Mouse (Mus musculus) forebrain, embryonic 15.5 days (tissue): ENCODE data around the gene Pus10. TPM values are rescaled to one million over a fixed set of nuclear protein-coding genes. Genes with fewer than 3 reads are reported as not detected.

ENCODE experiments used
- ATAC-seq: fragments of 200-750 bp; cut with Nextera tagmentation; replicated peaks from 2 replicates; pipeline ENCODE4 v1.8.0; 2017; ENCODE audit warnings: mild to moderate bottlenecking, moderate TSS enrichment, moderate library complexity
- H3K27ac ChIP-seq: fragments of 300-500 bp; sonication (generic); replicated peaks from 2 replicates; pipeline ENCODE4 v1.5.1; 2015; ENCODE audit warnings: mild to moderate bottlenecking, inconsistent platforms
- H3K27me3 ChIP-seq: fragments of 300-500 bp; sonication (generic); 2 replicates; pipeline ENCODE4 v1.6.1; 2015; ENCODE audit warnings: inconsistent platforms
- H3K36me3 ChIP-seq: fragments of 300-500 bp; sonication (generic); 2 replicates; pipeline ENCODE4 v1.6.1; 2015; ENCODE audit warnings: mild to moderate bottlenecking, inconsistent platforms
- H3K4me1 ChIP-seq: fragments of 300-500 bp; sonication (generic); 2 replicates; pipeline ENCODE4 v1.6.1; 2015; ENCODE audit warnings: inconsistent platforms
- H3K4me2 ChIP-seq: fragments of 300-500 bp; sonication (generic); replicated peaks from 2 replicates; pipeline ENCODE4 v1.6.1; 2015; ENCODE audit warnings: mild to moderate bottlenecking, inconsistent platforms
- H3K4me3 ChIP-seq: fragments of 300-500 bp; sonication (generic); 2 replicates; pipeline ENCODE4 v1.5.1; 2015; ENCODE audit warnings: mild to moderate bottlenecking, inconsistent platforms
- H3K9ac ChIP-seq: fragments of 300-500 bp; sonication (generic); replicated peaks from 2 replicates; pipeline ENCODE4 v1.6.1; 2015; ENCODE audit warnings: mild to moderate bottlenecking, inconsistent platforms
- H3K9me3 ChIP-seq: fragments of 300-500 bp; sonication (generic); 2 replicates; pipeline ENCODE4 v1.6.1; 2016; ENCODE audit warnings: inconsistent platforms
- whole genome bisulfite sequencing: fragments of 180-500 bp; shearing (Covaris S2); methylation state at CpG from one replicate; pipeline ENCODE4 v1.1.7; 2015; ENCODE audit warnings: mixed read lengths; 5-methylcytosine and 5-hydroxymethylcytosine counted together
- polyA plus RNA-seq: library from polyadenylated mRNA; unstranded; fragments of >200 nt; fragmentation: Nextera tagmentation; extraction: Ambion mirVana; gene quantifications from 2 replicates; pipeline ENCODE4 v1.2.1, GENCODE M21; 2015

Pus10 gene
- polyA plus RNA-seq = 11.8 and 12.1 TPM in 2 replicates

GRCm38 (mm10) chr11:23665311-23665786 is at the start of gene Pus10:
Pus10 (plus strand) TSS chr11:23665674.
- WGBS = under 1% methylated on average over 36 of the region's 40 CpGs
- Histone ChIP-seq H3K4me2 (peak within 1 kb of the TSS; percentile 66), H3K9ac (peak within 1 kb of the TSS; percentile 87), H3K4me1 (peaks cover 24% of the 10 kb centered on the region), H3K4me3 (peak within 1 kb of the TSS; percentile 98), H3K9me3 (no peaks in the 10 kb centered on the region), H3K36me3 (no peaks in the 10 kb centered on the region), H3K27ac (peak within 1 kb of the TSS; percentile 98), H3K27me3 (no peaks in the 10 kb centered on the region)
- no peak; the same call in 1 of the 2 replicates for ATAC-seq

- Histone ChIP-seq H3K4me1 (no peaks in the 10 kb centered on the region), H3K4me2 (no peak overlapping the region), H3K36me3 (peaks cover 35% of the 10 kb centered on the region), H3K9me3 (no peaks in the 10 kb centered on the region), H3K9ac (no peak overlapping the region), H3K27ac (no peak overlapping the region), H3K27me3 (no peaks in the 10 kb centered on the region), H3K4me3 (no peak overlapping the region)
- WGBS = 83% methylated on average over 5 of the region's 5 CpGs
- ATAC-seq = no peak
Observed at GRCm38 (mm10) chr11:23618995-23619394, 46.5 kb upstream of the Pus10 start.

- no peak for ATAC-seq
- peaks cover 31% of the 10 kb centered on the region for H3K4me1 ChIP-seq
Observed at GRCm38 (mm10) chr11:23630664-23631063, 34.8 kb upstream of the Pus10 start.

GRCm38 (mm10) chr11:23632945-23633878 is 32.3 kb upstream of the Pus10 start, which contains the start of gene 0610010F05Rik:
0610010F05Rik (minus strand) TSS chr11:23633639.
- H3K9ac ChIP-seq = peak within 1 kb of the TSS; percentile 99
- peak within 1 kb of the TSS; percentile 96 for H3K27ac ChIP-seq
- under 1% methylated on average over 94 of the region's 103 CpGs for WGBS
- peak within 1 kb of the TSS; percentile 65 for H3K4me2 ChIP-seq
- no peaks in the 10 kb centered on the region for H3K9me3 ChIP-seq
- H3K4me3 ChIP-seq = peak within 1 kb of the TSS; percentile 99
- ATAC-seq = peak; percentile 100
- H3K27me3 ChIP-seq = no peaks in the 10 kb centered on the region
- H3K36me3 ChIP-seq = peaks cover 6% of the 10 kb centered on the region
- peaks cover 31% of the 10 kb centered on the region for H3K4me1 ChIP-seq

More at GRCm38 (mm10) chr11:23630664-23631063, 34.8 kb upstream of the Pus10 start:
- peaks cover 16% of the 10 kb centered on the region for H3K36me3 ChIP-seq
- H3K4me3 ChIP-seq = no peak overlapping the region
- H3K4me2 ChIP-seq = no peak overlapping the region
- H3K27ac ChIP-seq = no peak overlapping the region
- no peak overlapping the region for H3K9ac ChIP-seq
- H3K9me3 ChIP-seq = no peaks in the 10 kb centered on the region
- no peaks in the 10 kb centered on the region for H3K27me3 ChIP-seq

- 8% methylated on average over 7 of the region's 7 CpGs for WGBS
- H3K9ac ChIP-seq = peak overlapping the region; percentile 99
- no peaks in the 10 kb centered on the region for H3K36me3 ChIP-seq
- H3K4me1 ChIP-seq = peaks cover 31% of the 10 kb centered on the region
- peak; percentile 58; the same call in 1 of the 2 replicates for ATAC-seq
- H3K4me2 ChIP-seq = peak overlapping the region; percentile 55
- no peaks in the 10 kb centered on the region for H3K27me3 ChIP-seq
- H3K9me3 ChIP-seq = no peaks in the 10 kb centered on the region
- peak overlapping the region; percentile 96 for H3K27ac ChIP-seq
- H3K4me3 ChIP-seq = peak overlapping the region; percentile 99
Observed at GRCm38 (mm10) chr11:23633879-23634215, 31.6 kb upstream of the Pus10 start.

GRCm38 (mm10) chr11:23634573-23634972 is 30.9 kb upstream of the Pus10 start:
- Histone ChIP-seq H3K4me3 (no peak overlapping the region), H3K27me3 (no peaks in the 10 kb centered on the region), H3K4me2 (no peak overlapping the region), H3K27ac (no peak overlapping the region), H3K9me3 (no peaks in the 10 kb centered on the region), H3K9ac (no peak overlapping the region), H3K4me1 (peaks cover 31% of the 10 kb centered on the region), H3K36me3 (no peaks in the 10 kb centered on the region)
- WGBS = 80% methylated on average over 8 of the region's 8 CpGs
- no peak for ATAC-seq

GRCm38 (mm10) chr11:23647431-23647830 is 18.0 kb upstream of the Pus10 start:
- no peaks in the 10 kb centered on the region for H3K27me3 ChIP-seq
- H3K4me3 ChIP-seq = no peak overlapping the region
- ATAC-seq = no peak
- H3K4me2 ChIP-seq = no peak overlapping the region
- 0 out of 2 replicates have a peak, but pooled peaks cover 3% of the 10 kb centered on the region for H3K9me3 ChIP-seq
- no peak overlapping the region for H3K9ac ChIP-seq
- H3K36me3 ChIP-seq = peaks cover 35% of the 10 kb centered on the region
- no peak overlapping the region for H3K27ac ChIP-seq
- no peaks in the 10 kb centered on the region for H3K4me1 ChIP-seq

- H3K4me1 ChIP-seq = no peaks in the 10 kb centered on the region
- no peak overlapping the region for H3K4me3 ChIP-seq
- H3K27ac ChIP-seq = no peak overlapping the region
- H3K9ac ChIP-seq = no peak overlapping the region
- no peak for ATAC-seq
- H3K9me3 ChIP-seq = no peaks in the 10 kb centered on the region
- no peak overlapping the region for H3K4me2 ChIP-seq
- H3K27me3 ChIP-seq = no peaks in the 10 kb centered on the region
- WGBS = 94% methylated on average over 3 of the region's 3 CpGs
- peaks cover 31% of the 10 kb centered on the region for H3K36me3 ChIP-seq
Observed at GRCm38 (mm10) chr11:23647835-23648234, 17.6 kb upstream of the Pus10 start.

- no peaks in the 10 kb centered on the region for H3K27me3 ChIP-seq
- no peak overlapping the region for H3K27ac ChIP-seq
- H3K9me3 ChIP-seq = no peaks in the 10 kb centered on the region
Observed at GRCm38 (mm10) chr11:23653666-23654065, 11.8 kb upstream of the Pus10 start.

GRCm38 (mm10) chr11:23657791-23658190 is 7.7 kb upstream of the Pus10 start:
- H3K9ac ChIP-seq = no peak overlapping the region
- H3K4me3 ChIP-seq = no peak overlapping the region
- 85% methylated on average over 2 of the region's 2 CpGs for WGBS
- H3K27me3 ChIP-seq = no peaks in the 10 kb centered on the region
- H3K4me1 ChIP-seq = no peaks in the 10 kb centered on the region; the same call in 1 of the 2 replicates
- H3K36me3 ChIP-seq = no peaks in the 10 kb centered on the region
- no peak overlapping the region for H3K4me2 ChIP-seq
- no peak for ATAC-seq
- H3K9me3 ChIP-seq = no peaks in the 10 kb centered on the region
- no peak overlapping the region for H3K27ac ChIP-seq

More at GRCm38 (mm10) chr11:23653666-23654065, 11.8 kb upstream of the Pus10 start:
- WGBS = 35% methylated on average over 3 of the region's 3 CpGs
- H3K36me3 ChIP-seq = peaks cover 19% of the 10 kb centered on the region
- no peak overlapping the region for H3K4me3 ChIP-seq
- H3K4me2 ChIP-seq = no peak overlapping the region
- H3K4me1 ChIP-seq = no peaks in the 10 kb centered on the region
- no peak overlapping the region for H3K9ac ChIP-seq
- ATAC-seq = no peak

- peaks cover 24% of the 10 kb centered on the region for H3K4me1 ChIP-seq
- no peak overlapping the region for H3K27ac ChIP-seq
- ATAC-seq = no peak
- H3K27me3 ChIP-seq = no peaks in the 10 kb centered on the region
- H3K9ac ChIP-seq = no peak overlapping the region
- no peaks in the 10 kb centered on the region for H3K36me3 ChIP-seq
- H3K4me2 ChIP-seq = no peak overlapping the region
- H3K4me3 ChIP-seq = no peak overlapping the region
- no peaks in the 10 kb centered on the region for H3K9me3 ChIP-seq
Observed at GRCm38 (mm10) chr11:23664232-23664631, 1.2 kb upstream of the Pus10 start.

- Histone ChIP-seq H3K9ac (peak within 1 kb of the TSS; percentile 87), H3K36me3 (0 out of 2 replicates have a peak, but pooled peaks cover under 1% of the 10 kb centered on the region), H3K27ac (peak within 1 kb of the TSS; percentile 98), H3K9me3 (no peaks in the 10 kb centered on the region), H3K4me2 (peak within 1 kb of the TSS; percentile 66), H3K4me1 (peaks cover 24% of the 10 kb centered on the region), H3K27me3 (no peaks in the 10 kb centered on the region), H3K4me3 (peak within 1 kb of the TSS; percentile 98)
- WGBS = under 1% methylated on average over 49 of the region's 49 CpGs
- peak; percentile 97 for ATAC-seq
Observed at GRCm38 (mm10) chr11:23665798-23666501, 476 bp downstream of the Pus10 start, which contains the start of gene Pex13. Pex13 (minus strand) TSS chr11:23665959.
